Mouse (Mus musculus): ENCODE results near the gene Tanc2.

The Tanc2 gene

DNA sequence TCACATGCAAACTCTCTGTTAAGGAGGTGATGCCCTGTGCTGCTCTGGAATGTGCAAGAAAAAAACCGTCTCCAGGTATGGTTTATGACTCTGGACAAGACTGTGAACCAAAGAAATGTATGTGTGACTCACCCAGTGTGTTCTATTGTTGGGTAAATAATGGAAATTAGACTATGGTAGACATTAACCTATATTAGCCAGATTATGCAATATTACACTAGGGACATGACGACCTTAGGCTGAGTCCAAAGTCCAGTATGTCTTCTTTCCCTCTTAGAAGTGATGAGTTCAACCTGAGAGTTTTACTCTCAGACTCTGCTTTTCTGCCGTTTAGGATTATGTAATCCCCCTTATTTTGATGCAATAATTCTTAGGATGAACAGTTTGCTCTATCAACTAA is 7.8 kb upstream of the Tanc2 start:
- TF ChIP-seq GATA4 (IDR thresholded peaks at IDR 0.05; ENCODE audit: insufficient replicate concordance, low read length) = no peak

GRCm38 (mm10) chr11:105589231-105589876 is 432 bp upstream of the Tanc2 start:
- TF ChIP-seq GATA4 (IDR thresholded peaks at IDR 0.05; ENCODE audit: insufficient replicate concordance, low read length) = no peak; the same call in 1 of the 2 replicates

DNA sequence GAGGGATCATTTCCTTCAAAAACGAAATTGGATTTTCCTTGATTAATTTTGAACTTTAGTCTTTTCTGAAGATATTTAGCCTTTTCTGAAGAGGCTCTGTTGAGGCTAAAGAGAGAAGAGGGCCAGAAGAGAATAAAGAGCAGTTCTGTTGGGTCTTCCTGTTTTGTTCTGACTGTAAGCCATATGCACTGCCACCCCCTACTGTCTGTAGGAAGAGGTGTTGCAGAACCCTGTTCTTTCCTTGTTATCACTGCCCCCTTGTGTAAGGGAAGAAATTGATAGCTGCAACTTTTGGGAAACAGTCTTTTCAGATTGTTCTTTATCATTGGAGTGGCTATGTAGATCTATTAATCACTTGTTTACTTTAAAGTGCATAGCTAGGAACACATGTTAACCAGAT is 2.1 kb downstream of the Tanc2 start:
- no peak for TF ChIP-seq GATA4 (IDR thresholded peaks at IDR 0.05; ENCODE audit: insufficient replicate concordance, low read length)

DNA sequence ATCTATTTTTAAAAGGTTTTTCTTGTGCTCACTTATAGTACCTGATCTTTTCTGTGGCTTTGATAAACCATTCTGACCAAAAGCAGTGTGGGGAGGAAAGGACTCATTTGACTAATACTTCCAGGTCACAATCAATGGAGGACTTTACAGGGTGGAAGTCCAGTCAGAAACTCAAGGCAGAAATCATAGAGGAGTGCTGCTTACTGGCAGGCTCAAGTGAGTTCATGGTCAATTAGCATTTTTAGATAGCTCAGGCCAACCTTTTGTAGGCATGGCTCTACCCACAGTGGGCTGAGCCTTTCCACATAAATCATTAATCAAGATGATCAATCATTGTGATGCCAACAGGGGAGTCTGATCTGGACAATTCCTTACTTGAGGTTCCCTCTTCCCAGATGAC is 12.4 kb downstream of the Tanc2 start:
- no peak for TF ChIP-seq GATA4 (IDR thresholded peaks at IDR 0.05; ENCODE audit: insufficient replicate concordance, low read length)

DNA sequence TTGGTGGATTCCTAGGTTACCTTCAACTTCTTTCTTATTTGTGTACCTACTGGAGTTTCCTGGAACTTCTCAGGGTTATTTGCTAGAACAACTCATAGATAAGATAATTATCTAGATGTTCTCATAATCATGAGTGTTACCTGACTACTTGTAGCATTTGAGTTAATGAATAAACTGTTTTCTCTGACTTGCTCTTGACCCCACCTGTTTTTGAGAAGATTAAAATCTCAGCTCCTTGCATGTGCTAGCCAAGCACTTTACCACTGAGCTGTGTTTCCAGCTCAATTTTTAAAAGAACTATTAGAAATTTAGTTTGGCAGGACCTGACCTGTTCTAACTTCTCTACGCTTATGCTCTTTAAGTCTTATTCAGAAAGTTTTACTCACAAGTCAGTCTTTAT is 36.4 kb downstream of the Tanc2 start:
- no peak for TF ChIP-seq GATA4 (IDR thresholded peaks at IDR 0.05; ENCODE audit: insufficient replicate concordance, low read length)

DNA sequence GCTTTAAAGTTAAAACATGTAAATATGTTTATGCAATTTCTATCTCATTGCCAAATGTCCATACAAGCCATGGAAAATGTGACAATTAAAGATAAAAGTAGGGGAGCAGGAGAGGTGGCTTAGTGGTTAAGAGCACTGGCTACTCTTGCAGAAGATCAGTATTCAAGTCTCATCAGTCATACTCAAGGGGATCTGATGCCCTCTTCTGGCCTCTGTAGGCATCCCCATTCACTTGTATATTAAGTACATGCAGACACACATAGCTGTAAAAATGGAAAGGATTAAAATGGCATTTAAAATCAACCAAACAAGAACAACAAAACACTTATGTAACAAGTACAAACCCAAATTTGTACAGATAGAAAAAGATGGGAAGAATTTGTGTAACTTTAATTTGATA is 54.2 kb downstream of the Tanc2 start:
- TF ChIP-seq GATA4 (IDR thresholded peaks at IDR 0.05; ENCODE audit: insufficient replicate concordance, low read length) = no peak

DNA sequence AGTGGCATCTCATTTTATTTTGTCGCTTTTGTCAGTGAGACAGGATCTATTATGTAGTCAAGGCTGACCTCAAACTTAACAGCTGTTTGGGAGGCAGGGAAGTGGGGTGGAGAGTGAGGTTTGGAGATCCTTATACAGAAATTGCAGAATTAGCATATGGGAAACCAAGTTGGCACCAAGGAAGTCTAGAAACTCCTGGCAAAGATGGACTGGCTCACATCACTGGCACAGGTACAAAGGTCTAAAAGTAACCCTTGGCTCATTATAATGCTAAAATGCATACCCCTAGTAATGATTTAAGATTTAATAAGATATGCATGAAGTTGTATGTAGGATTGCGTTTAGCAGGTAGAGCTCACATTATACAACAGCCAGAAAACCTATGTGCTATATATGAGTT is 58.2 kb downstream of the Tanc2 start:
- TF ChIP-seq GATA4 (IDR thresholded peaks at IDR 0.05; ENCODE audit: insufficient replicate concordance, low read length) = no peak

- no peak for TF ChIP-seq GATA4 (IDR thresholded peaks at IDR 0.05; ENCODE audit: insufficient replicate concordance, low read length)
These were observed 64.8 kb downstream of the Tanc2 start for GRCm38 (mm10) chr11:105654616-105655015.

- TF ChIP-seq GATA4 (IDR thresholded peaks at IDR 0.05; ENCODE audit: insufficient replicate concordance, low read length) = no peak
These were observed 65.5 kb downstream of the Tanc2 start for GRCm38 (mm10) chr11:105655335-105655734.

DNA sequence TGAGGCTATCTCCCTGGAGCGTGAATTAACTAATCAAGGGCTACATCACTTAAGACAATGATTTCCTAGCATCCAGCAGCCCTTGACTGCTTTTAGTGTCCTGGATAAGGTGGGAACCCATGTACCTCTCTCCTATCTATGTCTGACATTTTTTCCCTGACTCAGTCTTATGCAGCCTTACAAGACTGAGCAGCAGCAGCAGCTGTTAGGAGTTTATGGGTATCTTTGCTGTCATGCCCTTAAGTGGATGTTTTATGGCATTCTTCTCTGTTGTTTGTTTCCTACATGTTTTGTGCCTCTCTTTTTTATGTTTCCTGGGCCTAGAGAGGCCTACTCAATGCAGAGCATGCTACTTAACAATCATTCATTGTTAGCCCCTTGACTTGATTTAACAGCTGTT is 78.1 kb downstream of the Tanc2 start:
- TF ChIP-seq GATA4 (IDR thresholded peaks at IDR 0.05; ENCODE audit: insufficient replicate concordance, low read length) = no peak

GRCm38 (mm10) chr11:105678996-105679395 is 89.2 kb downstream of the Tanc2 start:
- TF ChIP-seq GATA4 (IDR thresholded peaks at IDR 0.05; ENCODE audit: insufficient replicate concordance, low read length) = no peak

DNA sequence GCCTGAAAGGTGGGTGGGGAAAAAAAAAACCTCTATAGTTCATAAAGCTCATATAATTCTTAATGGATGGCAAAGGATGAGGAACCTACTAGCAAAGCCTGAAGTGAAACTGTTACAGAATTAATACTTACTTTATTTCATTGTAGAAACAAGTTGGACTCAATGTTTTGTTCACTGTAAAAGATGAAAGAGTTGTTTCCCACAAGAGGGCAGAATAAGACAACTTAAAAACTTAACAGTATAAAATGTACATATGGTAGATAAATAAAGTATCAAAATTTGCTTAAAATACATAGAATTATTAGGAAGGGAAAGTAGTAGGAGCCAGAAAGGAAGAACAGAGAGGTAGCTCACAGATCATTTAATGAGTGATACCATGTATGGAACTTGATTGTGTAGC is 95.0 kb downstream of the Tanc2 start:
- no peak for TF ChIP-seq GATA4 (IDR thresholded peaks at IDR 0.05; ENCODE audit: insufficient replicate concordance, low read length)

- no peak for TF ChIP-seq GATA4 (IDR thresholded peaks at IDR 0.05; ENCODE audit: insufficient replicate concordance, low read length)
These were observed 110.7 kb downstream of the Tanc2 start for GRCm38 (mm10) chr11:105700528-105700927.

DNA sequence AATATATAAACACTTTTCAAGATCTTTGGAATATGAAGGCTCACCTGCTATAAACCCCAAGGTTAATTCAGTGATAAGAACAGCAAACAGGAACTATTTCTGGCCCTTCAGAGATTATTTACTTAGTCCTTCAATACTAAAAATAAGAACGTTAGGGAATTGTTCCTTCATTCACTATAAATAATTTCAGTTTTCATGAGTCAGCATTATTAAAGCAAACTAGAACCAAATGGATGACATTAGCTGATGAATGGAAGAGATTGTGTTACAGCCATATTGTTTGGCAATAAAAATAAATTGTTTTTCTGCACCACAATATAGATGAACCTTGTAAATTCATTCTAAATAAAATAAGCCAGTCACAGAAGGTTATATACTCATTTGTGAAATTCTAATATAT is 129.9 kb downstream of the Tanc2 start:
- TF ChIP-seq GATA4 (IDR thresholded peaks at IDR 0.05; ENCODE audit: insufficient replicate concordance, low read length) = no peak

DNA sequence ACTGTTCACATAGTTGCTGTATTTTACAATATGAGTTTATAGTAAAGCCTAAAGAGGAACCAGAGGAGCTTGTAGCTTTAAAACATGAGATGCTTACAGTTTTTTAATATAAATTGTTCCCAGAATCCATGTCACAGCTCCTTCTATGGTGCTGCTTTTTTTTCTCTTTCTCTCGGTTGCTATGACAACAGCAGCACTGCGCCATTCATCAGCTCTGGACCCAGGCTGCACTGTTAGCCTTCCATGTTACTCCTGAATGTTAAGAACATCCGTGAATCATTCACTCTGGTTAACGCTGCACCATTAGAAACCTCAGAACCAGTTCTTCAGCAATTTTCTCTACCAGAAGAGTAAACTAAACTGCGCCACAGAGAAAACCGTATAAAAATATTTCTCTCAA is 141.8 kb downstream of the Tanc2 start:
- TF ChIP-seq GATA4 (IDR thresholded peaks at IDR 0.05; ENCODE audit: insufficient replicate concordance, low read length) = no peak

- no peak for TF ChIP-seq GATA4 (IDR thresholded peaks at IDR 0.05; ENCODE audit: insufficient replicate concordance, low read length)
These were observed 142.3 kb downstream of the Tanc2 start for GRCm38 (mm10) chr11:105731989-105732531.

DNA sequence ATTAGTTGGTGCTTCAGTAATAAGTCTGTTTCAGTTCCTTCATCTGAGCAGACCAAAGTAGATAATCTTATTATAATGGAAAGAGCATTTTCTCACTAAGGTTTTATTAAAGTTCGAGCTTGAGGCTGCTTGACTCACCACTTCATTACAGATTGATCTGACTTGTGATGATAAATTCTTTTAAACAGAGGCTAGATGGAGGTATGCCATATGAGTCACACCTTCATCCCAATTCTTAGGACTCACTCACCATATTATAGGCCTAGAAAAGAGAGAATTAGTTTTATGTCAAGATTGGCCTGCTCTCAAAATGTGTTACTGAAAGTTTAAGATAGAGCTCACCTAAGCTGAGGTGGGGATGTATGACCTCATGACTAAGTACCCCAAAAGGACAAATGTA is 153.4 kb downstream of the Tanc2 start:
- TF ChIP-seq GATA4 (IDR thresholded peaks at IDR 0.05; ENCODE audit: insufficient replicate concordance, low read length) = no peak

Data from liver, adult (tissue).